Mouse (Mus musculus) brain, embryonic 14.5 days (tissue): ENCODE measurements at regions not wholly inside any gene's neighbourhood (a gene's known extent, or its start where the extent isn't known, plus 50 kb on each side); places are given as distances from the start of the nearest gene placed in this dataset.

ENCODE experiments used
- CTCF ChIP-seq: fragments of 200-500 bp; IDR thresholded peaks from 2 replicates; pipeline ENCODE4 v1.5.1; 2012; ENCODE audit warnings: inconsistent platforms, mild to moderate bottlenecking, moderate library complexity, borderline replicate concordance; ENCODE audit not compliant: insufficient read depth, insufficient read length; ENCODE audit errors: extremely low read depth
- POLR2A ChIP-seq: fragments of 200-500 bp; IDR thresholded peaks from 2 replicates; pipeline ENCODE4 v1.6.1; 2012; ENCODE audit warnings: mild to moderate bottlenecking, inconsistent platforms, borderline replicate concordance; ENCODE audit not compliant: poor library complexity, insufficient read depth, insufficient read length, severe bottlenecking; ENCODE audit errors: extremely low read depth

GRCm38 (mm10) chr13:84646899-84647298 lies 424.8 kb downstream of the Tmem161b start:
- no peak for TF ChIP-seq POLR2A
- TF ChIP-seq CTCF: no peak
